Mouse (Mus musculus): ENCODE data around the gene Kif6. TPM values are rescaled to one million over a fixed set of nuclear protein-coding genes. Genes with fewer than 3 reads are reported as not detected.

Gene Kif6
- polyA plus RNA-seq, 1 experiment from 2014 or later = 0.08 TPM

DNA sequence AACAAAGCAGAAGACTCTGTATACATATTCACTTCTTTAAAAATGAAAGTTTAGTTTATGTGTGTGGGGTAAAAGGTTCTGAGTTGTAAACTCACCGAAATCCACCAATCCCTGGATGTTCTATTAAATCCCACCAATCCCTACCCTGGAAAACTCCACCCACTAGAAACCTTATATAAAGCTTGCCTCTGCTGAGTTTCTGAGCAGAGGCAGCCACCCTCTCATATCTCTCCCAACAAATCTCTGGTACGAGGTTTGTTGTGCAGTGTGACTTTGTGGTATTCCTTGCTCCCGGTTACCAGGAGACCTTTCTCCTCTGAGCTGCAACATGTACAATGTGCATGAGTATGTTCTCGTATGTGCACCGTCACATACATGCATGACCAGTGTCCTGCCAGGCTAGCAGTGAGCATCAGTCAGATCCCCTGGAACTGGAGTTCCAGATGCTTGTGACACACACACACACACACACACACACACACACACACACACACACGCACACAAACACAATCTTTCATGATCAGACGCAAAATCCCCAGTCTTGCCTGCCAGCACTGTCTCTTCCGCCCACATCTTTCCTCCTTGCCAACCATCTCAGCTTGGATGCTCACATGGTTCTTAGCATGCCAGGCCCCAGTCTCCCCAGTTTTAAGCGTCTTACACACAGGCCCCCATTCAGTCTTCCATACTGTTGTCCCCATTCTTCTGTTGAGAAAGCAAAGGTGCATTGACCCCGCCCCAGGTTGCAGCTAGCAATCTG is 245.3 kb downstream of the Kif6 start:
- Histone ChIP-seq H3K4me3 (replicated peaks) (no peak overlapping the region), H3K9me3 (replicated peaks) (no peaks in the 10 kb centered on the region), H3K27ac (replicated peaks) (no peak overlapping the region), H3K36me3 (replicated peaks) (no peaks in the 10 kb centered on the region), H3K4me2 (no peak overlapping the region), H3K9ac (no peak overlapping the region), H3K4me1 (replicated peaks) (no peaks in the 10 kb centered on the region), H3K27me3 (no peaks in the 10 kb centered on the region)
- 61% methylated on average over 10 of the region's 10 CpGs for WGBS (ENCODE audit: insufficient replicate concordance)
- ATAC-seq (ENCODE audit: insufficient read depth) = no peak

DNA sequence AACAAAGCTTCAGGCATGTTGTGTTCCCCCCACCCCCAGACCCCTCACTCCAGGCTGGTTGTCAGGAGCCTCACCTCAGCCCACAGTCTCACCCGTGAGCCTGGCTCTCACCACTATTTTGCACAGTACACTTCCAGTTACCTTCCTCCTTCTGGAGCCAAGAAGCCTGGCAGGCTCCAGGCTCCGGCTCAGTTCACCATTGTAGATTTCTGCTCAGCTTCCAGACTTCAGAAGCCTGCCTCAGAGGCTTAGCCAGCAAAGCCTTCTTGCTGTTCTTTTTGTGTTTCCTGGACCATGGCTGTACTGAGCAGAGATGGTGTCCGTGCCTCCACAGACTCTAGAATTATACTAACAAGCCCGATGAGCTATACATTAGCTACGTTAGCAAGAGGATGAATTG is 248.7 kb downstream of the Kif6 start:
- no peaks in the 10 kb centered on the region for H3K4me1 ChIP-seq (replicated peaks)
- no peak overlapping the region for H3K27ac ChIP-seq (replicated peaks)
- H3K4me2 ChIP-seq = no peak overlapping the region
- 54% methylated on average over 5 of the region's 5 CpGs for WGBS (ENCODE audit: insufficient replicate concordance)
- H3K4me3 ChIP-seq (replicated peaks) = no peak overlapping the region
- ATAC-seq (ENCODE audit: insufficient read depth) = no peak
- no peaks in the 10 kb centered on the region for H3K9me3 ChIP-seq (replicated peaks)
- no peaks in the 10 kb centered on the region for H3K27me3 ChIP-seq
- no peaks in the 10 kb centered on the region for H3K36me3 ChIP-seq (replicated peaks)
- no peak overlapping the region for H3K9ac ChIP-seq

DNA sequence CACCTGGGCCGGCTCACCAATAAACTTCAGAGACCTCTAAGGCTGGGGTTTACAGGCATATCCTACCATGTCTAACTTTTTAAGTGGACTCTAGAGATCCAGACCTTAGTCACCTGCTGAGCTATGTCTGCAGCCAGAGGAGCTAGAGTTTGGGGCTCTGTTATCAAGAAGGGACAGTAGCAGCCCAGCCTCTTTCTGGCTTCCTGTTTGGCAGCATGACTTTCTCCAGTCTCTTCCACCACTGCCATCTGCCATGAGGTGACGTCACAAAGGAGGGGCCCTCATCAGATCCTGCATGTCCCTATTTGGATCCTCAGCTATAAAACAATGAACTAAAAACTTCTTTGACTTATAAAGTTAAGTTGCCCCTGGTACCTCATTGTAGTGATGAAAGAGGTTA is 250.7 kb downstream of the Kif6 start:
- no peak overlapping the region for H3K4me3 ChIP-seq (replicated peaks)
- H3K27ac ChIP-seq (replicated peaks) = no peak overlapping the region
- no peaks in the 10 kb centered on the region for H3K27me3 ChIP-seq
- no peak overlapping the region for H3K4me2 ChIP-seq
- WGBS (ENCODE audit: insufficient replicate concordance) = 40% methylated on average over 2 of the region's 2 CpGs
- H3K9ac ChIP-seq = no peak overlapping the region
- no peak for ATAC-seq (ENCODE audit: insufficient read depth)
- H3K4me1 ChIP-seq (replicated peaks) = no peaks in the 10 kb centered on the region
- no peaks in the 10 kb centered on the region for H3K9me3 ChIP-seq (replicated peaks)
- no peaks in the 10 kb centered on the region for H3K36me3 ChIP-seq (replicated peaks)

DNA sequence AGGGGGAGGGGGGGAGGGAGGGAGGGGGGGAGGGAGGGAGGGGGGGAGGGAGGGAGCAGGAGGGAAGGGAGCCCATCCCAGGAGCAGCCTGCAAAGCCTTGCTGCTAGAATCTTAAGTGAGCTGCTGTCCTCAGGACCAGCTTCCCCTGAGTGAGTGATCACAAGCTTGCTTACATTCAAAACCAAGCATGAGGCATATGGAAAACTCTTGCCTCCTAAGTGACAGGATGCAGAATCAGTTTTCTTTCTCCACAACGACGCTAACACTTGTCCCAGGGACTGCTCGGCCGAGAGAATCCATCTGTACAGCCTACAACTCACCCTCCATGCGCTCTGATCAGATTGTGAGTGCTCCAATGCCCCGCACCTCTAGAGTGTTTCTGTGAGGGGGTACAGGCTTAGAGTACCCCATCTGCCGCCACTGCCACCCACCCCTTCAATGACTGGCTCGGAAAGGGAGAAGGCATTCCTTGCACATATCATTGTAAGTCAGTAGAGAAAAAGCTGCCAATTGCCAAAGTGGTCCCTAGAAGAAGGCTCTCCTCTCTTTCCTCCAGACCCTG is 251.8 kb downstream of the Kif6 start:
- no peak overlapping the region for H3K9ac ChIP-seq
- H3K27ac ChIP-seq (replicated peaks) = no peak overlapping the region
- no peaks in the 10 kb centered on the region for H3K27me3 ChIP-seq
- H3K4me2 ChIP-seq = no peak overlapping the region
- ATAC-seq (ENCODE audit: insufficient read depth) = no peak
- H3K4me1 ChIP-seq (replicated peaks) = no peaks in the 10 kb centered on the region
- no peaks in the 10 kb centered on the region for H3K9me3 ChIP-seq (replicated peaks)
- 49% methylated on average over 8 of the region's 8 CpGs for WGBS (ENCODE audit: insufficient replicate concordance)
- H3K4me3 ChIP-seq (replicated peaks) = no peak overlapping the region
- no peaks in the 10 kb centered on the region for H3K36me3 ChIP-seq (replicated peaks)

DNA sequence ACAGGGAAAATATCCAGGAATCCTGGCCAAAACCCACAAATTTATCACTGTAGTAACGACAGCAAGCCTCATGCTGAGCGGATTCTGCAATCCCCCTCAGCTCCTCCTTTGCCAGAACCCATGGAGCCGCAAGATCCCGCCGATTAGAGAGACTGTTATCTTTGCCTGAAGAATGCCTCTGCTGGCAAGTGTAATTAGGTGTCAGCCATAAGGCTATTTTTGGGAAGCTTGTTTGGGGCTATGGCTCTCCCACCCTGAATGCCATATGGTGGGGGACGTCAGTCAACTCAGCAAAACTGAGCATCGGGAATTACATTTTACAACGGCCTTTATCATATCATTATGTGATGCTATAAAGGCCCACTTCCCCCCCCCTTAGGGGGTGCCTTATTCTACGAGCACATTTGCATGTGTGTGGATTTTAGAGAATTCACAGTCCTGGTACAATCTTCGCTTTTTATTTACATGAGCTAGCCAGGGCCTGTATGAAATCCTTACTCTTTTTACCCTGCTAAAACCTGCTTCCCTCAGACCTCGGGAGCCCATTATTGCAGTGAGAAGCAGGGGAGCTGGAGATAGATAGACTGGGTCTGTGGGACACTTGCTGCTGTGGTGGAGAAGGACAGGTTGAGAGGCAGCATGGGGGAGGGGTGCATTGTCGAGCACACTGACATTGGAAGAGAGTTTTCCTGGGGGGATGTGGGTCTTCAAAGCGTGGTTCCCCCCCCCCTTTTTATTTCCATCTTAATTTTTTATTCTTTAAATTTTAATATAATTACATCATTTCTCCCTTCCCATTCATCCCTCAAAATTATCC is 252.6 kb downstream of the Kif6 start:
- no peak overlapping the region for H3K27ac ChIP-seq (replicated peaks)
- H3K36me3 ChIP-seq (replicated peaks) = no peaks in the 10 kb centered on the region
- H3K4me1 ChIP-seq (replicated peaks) = no peaks in the 10 kb centered on the region
- 37% methylated on average over 13 of the region's 13 CpGs for whole genome bisulfite sequencing (ENCODE audit: insufficient replicate concordance)
- ATAC-seq (ENCODE audit: insufficient read depth) = no peak
- no peak overlapping the region for H3K4me2 ChIP-seq
- no peaks in the 10 kb centered on the region for H3K27me3 ChIP-seq
- no peak overlapping the region for H3K4me3 ChIP-seq (replicated peaks)
- no peak overlapping the region for H3K9ac ChIP-seq
- no peaks in the 10 kb centered on the region for H3K9me3 ChIP-seq (replicated peaks)

DNA sequence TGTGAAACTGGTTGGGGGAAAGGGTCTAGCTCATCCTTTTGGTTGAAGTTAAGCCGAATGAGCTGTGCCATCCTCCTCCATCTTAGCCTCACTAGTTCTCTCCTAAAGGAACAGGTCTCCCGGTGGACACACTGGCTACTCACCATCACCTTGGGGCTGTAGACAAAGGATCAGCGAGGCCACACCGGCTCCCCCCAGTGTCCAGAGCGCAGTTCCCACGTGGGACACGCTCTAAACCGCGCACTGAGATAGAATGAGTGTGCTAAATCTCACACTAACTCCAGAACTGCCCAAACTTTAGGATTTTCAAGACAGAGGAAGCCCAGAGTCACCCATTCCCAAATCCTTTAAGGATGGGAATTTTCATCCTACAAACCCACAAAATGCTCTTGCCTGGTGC is 254.3 kb downstream of the Kif6 start:
- H3K4me2 ChIP-seq = no peak overlapping the region
- H3K4me1 ChIP-seq (replicated peaks) = no peaks in the 10 kb centered on the region
- no peaks in the 10 kb centered on the region for H3K36me3 ChIP-seq (replicated peaks)
- no peak overlapping the region for H3K4me3 ChIP-seq (replicated peaks)
- no peak overlapping the region for H3K27ac ChIP-seq (replicated peaks)
- no peak for ATAC-seq (ENCODE audit: insufficient read depth)
- no peaks in the 10 kb centered on the region for H3K9me3 ChIP-seq (replicated peaks)
- H3K9ac ChIP-seq = no peak overlapping the region
- 53% methylated on average over 9 of the region's 9 CpGs for whole genome bisulfite sequencing (ENCODE audit: insufficient replicate concordance)
- no peaks in the 10 kb centered on the region for H3K27me3 ChIP-seq

DNA sequence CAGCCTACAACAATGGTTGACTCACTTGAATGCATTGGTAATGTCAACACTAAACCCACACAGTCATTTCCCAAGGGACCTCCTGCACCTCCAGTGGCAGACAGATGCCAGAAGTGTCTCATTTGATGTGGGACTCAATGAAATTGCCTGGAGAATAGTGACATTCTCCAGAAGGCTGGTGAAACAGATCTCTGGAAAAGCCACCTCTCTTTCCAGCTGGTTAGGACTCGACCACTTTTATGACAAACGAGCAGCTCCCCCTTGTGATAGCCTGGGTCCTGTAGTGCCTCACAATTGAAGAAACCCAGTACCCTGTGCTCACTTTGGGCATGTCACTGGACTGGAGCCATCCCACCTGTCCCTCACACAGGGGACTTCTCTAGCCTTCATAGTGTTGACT is 257.4 kb downstream of the Kif6 start:
- ATAC-seq (ENCODE audit: insufficient read depth) = no peak
- WGBS (ENCODE audit: insufficient replicate concordance) = 14% methylated on average over 2 of the region's 2 CpGs

DNA sequence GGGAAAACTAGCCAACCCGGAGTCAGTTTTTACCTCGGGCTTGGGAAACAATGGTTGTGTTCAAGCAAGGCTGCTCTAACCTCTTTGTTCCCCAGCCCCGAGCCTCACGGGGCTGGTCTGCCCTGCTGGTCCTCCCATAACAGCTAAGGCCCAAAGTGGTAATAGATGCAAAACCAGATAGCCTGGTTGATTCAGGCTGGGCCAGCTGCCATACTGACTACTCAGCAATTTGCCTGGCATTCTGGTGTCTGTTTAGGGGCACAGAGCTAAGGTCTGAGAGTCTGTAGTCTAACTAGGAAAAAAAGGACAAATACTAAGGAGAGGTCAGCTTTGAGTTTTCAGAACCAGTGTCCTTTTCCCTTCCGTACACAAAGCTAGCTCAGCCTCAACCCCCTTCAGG is 259.8 kb downstream of the Kif6 start:
- Histone ChIP-seq H3K9me3 (replicated peaks) (no peaks in the 10 kb centered on the region), H3K36me3 (replicated peaks) (no peaks in the 10 kb centered on the region), H3K4me3 (replicated peaks) (no peak overlapping the region), H3K27ac (replicated peaks) (no peak overlapping the region), H3K4me1 (replicated peaks) (no peaks in the 10 kb centered on the region), H3K27me3 (no peaks in the 10 kb centered on the region), H3K4me2 (no peak overlapping the region), H3K9ac (no peak overlapping the region)
- no peak for ATAC-seq (ENCODE audit: insufficient read depth)
- 71% methylated on average over 5 of the region's 5 CpGs for WGBS (ENCODE audit: insufficient replicate concordance)

More for the DNA sequence above, 257.4 kb downstream of the Kif6 start:
- Histone ChIP-seq H3K4me3 (replicated peaks) (no peak overlapping the region), H3K9me3 (replicated peaks) (no peaks in the 10 kb centered on the region), H3K9ac (no peak overlapping the region), H3K4me2 (no peak overlapping the region), H3K4me1 (replicated peaks) (no peaks in the 10 kb centered on the region), H3K27me3 (no peaks in the 10 kb centered on the region), H3K27ac (replicated peaks) (no peak overlapping the region), H3K36me3 (replicated peaks) (no peaks in the 10 kb centered on the region)

DNA sequence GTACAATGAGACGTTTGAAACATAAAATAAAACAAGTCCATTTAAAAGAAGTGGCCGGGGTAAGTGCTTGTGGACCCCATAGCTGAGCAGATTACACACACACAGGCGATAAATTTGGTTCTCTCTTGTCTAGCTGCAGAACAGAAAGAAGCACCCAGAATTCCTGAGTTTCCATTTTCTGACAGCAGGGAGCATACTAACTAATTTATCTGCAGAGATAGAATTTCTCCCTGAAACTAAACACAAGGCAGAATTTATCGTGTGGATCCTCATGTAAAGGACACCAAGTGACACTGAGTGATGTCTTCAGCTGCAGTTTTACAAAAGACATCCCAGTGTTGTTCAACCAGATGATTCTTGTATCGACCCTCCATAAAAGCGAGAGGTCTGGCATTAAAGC is 260.5 kb downstream of the Kif6 start:
- 59% methylated on average over 6 of the region's 6 CpGs for WGBS (ENCODE audit: insufficient replicate concordance)
- Histone ChIP-seq H3K9ac (no peak overlapping the region), H3K4me1 (replicated peaks) (no peaks in the 10 kb centered on the region), H3K4me2 (no peak overlapping the region), H3K27me3 (no peaks in the 10 kb centered on the region), H3K36me3 (replicated peaks) (no peaks in the 10 kb centered on the region), H3K4me3 (replicated peaks) (no peak overlapping the region), H3K9me3 (replicated peaks) (no peaks in the 10 kb centered on the region), H3K27ac (replicated peaks) (no peak overlapping the region)
- no peak for ATAC-seq (ENCODE audit: insufficient read depth)

DNA sequence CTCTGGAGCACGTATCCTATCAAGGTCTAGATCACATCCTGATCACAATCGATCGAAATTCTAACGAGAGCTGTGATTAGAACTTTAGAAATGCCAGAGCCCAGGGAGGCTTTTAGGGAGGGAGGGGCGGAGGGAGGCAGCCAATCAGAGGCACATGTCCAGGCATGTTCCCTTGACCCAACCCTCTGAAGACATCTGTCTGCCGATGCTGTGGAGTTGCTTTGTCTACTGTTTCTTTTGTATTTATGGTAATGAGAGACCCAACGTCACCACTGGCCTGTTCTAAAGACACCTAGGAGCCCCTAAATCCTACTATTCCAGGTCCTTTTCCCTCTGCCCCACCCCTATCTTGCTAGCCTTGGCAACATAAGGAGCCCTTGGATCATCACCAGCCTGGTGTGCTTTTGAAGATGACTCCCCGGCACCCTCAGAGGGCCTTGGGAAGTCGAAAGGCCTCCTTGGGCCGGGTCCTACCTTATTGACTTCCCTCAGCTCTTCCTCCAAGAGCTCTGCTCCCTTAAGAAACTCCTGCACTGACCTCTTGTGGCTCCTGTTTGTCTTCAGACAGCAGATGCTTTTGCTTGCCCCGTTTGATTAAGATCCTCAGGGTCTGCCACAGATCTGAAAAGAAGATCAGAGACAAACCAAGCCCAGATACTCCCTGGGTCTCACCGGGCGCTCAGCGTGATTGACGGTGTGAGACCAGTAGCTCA is 261.2 kb downstream of the Kif6 start:
- Histone ChIP-seq H3K4me1 (replicated peaks) (no peaks in the 10 kb centered on the region), H3K36me3 (replicated peaks) (no peaks in the 10 kb centered on the region), H3K9me3 (replicated peaks) (no peaks in the 10 kb centered on the region), H3K27ac (replicated peaks) (no peak overlapping the region), H3K4me2 (no peak overlapping the region), H3K4me3 (replicated peaks) (no peak overlapping the region), H3K27me3 (no peaks in the 10 kb centered on the region), H3K9ac (no peak overlapping the region)
- WGBS (ENCODE audit: insufficient replicate concordance) = 52% methylated on average over 15 of the region's 15 CpGs
- no peak for ATAC-seq (ENCODE audit: insufficient read depth)

Data from liver, embryonic 15.5 days (tissue).